Mouse (Mus musculus) CH12.LX (cell line): ENCODE measurements around the gene Abtb1. TPM values are rescaled to one million over a fixed set of nuclear protein-coding genes. Genes with fewer than 3 reads are reported as not detected.

ENCODE experiments used
- DNase-seq: peaks from one replicate; pipeline ENCODE4 v3.0.0-alpha.2; 2013; ENCODE audit errors: extremely low read depth
- H3K27ac ChIP-seq: 2 replicates; pipeline ENCODE4 v1.5.1; 2012; ENCODE audit warnings: low read depth, mild to moderate bottlenecking, control low read depth, moderate library complexity; ENCODE audit not compliant: insufficient read depth
- H3K27me3 ChIP-seq: replicated peaks from 2 replicates; pipeline ENCODE3; 2012; ENCODE audit warnings: inconsistent platforms
- H3K36me3 ChIP-seq, 2 experiments: replicated peaks in 1 of 2; 2 replicates each; pipeline versions ENCODE3 to v1.6.1; 2012; ENCODE audit warnings: inconsistent platforms in 1 of 2, low read length in 1 of 2, mild to moderate bottlenecking in 1 of 2, mixed read lengths in 1 of 2, moderate library complexity in 1 of 2; ENCODE audit not compliant: control insufficient read depth in 1 of 2, insufficient read depth in 1 of 2
- H3K4me1 ChIP-seq, 2 experiments: 2 replicates each; pipeline ENCODE4 v1.6.1; 2012; ENCODE audit warnings: inconsistent platforms in 1 of 2, moderate library complexity in 1 of 2; ENCODE audit not compliant: insufficient read depth in 2 of 2, control insufficient read depth in 1 of 2
- H3K4me2 ChIP-seq: 2 replicates; pipeline ENCODE4 v1.6.1; 2012; ENCODE audit warnings: low read depth, mild to moderate bottlenecking, control low read depth; ENCODE audit not compliant: poor library complexity, insufficient read depth, severe bottlenecking
- H3K4me3 ChIP-seq, 3 experiments: fragments of 150-350 bp in 1 of 3; sonication (generic) in 1 of 3; replicated peaks in 1 of 3; 2 replicates each; pipeline versions ENCODE3 to v1.5.1; 2011 to 2012; ENCODE audit warnings: low read depth in 2 of 3, low read length in 2 of 3, mild to moderate bottlenecking in 2 of 3, moderate library complexity in 2 of 3, control low read depth in 1 of 3, improper control_type of control experiment in 1 of 3, inconsistent platforms in 1 of 3, mixed read lengths in 1 of 3; ENCODE audit not compliant: poor library complexity in 1 of 3
- H3K79me2 ChIP-seq: replicated peaks from 2 replicates; pipeline ENCODE4 v1.6.1; 2012; ENCODE audit warnings: mild to moderate bottlenecking, moderate library complexity; ENCODE audit not compliant: control insufficient read depth, poor library complexity, insufficient read depth, severe bottlenecking; ENCODE audit errors: extremely low read depth
- H3K9ac ChIP-seq: 2 replicates; pipeline ENCODE4 v1.6.1; 2012; ENCODE audit warnings: low read depth, mild to moderate bottlenecking, control low read depth, moderate library complexity; ENCODE audit not compliant: insufficient read depth
- H3K9me3 ChIP-seq: replicated peaks from 2 replicates; pipeline ENCODE3; 2012; ENCODE audit warnings: low read length, inconsistent platforms, mixed read lengths
- BHLHE40 ChIP-seq: IDR thresholded peaks from 2 replicates; pipeline ENCODE4 v1.6.1; 2011; ENCODE audit warnings: mild to moderate bottlenecking, low read depth, low read length, improper control_type of control experiment
- CHD1 ChIP-seq: IDR thresholded peaks from 2 replicates; pipeline ENCODE4 v1.6.1; 2012; ENCODE audit warnings: low read depth, low read length, improper control_type of control experiment, inconsistent platforms
- CHD2 ChIP-seq: IDR thresholded peaks from 2 replicates; pipeline ENCODE4 v1.6.1; 2011; ENCODE audit warnings: low read length, improper control_type of control experiment
- CTCF ChIP-seq, 2 experiments: IDR thresholded peaks in 1 of 2; conservative IDR thresholded peaks in 1 of 2; 2 replicates each; pipeline ENCODE4 v1.5.1; 2011 to 2012; ENCODE audit warnings: low read depth in 2 of 2, low read length in 2 of 2, improper control_type of control experiment in 1 of 2, inconsistent platforms in 1 of 2, mild to moderate bottlenecking in 1 of 2, moderate library complexity in 1 of 2
- E2F4 ChIP-seq: IDR thresholded peaks from 2 replicates; pipeline ENCODE4 v1.6.1; 2011; ENCODE audit warnings: low read depth, low read length, improper control_type of control experiment; ENCODE audit not compliant: insufficient replicate concordance
- ELF1 ChIP-seq: IDR thresholded peaks from 2 replicates; pipeline ENCODE4 v1.6.1; 2014; ENCODE audit warnings: low read depth, mild to moderate bottlenecking, inconsistent platforms, low read length, improper control_type of control experiment
- ETS1 ChIP-seq: conservative IDR thresholded peaks from 2 replicates; pipeline ENCODE4 v1.6.1; 2012; ENCODE audit warnings: low read depth, mild to moderate bottlenecking, inconsistent platforms, low read length, improper control_type of control experiment, moderate library complexity
- HCFC1 ChIP-seq: IDR thresholded peaks from 2 replicates; pipeline ENCODE4 v1.6.1; 2012; ENCODE audit warnings: low read depth, mild to moderate bottlenecking, inconsistent platforms, low read length, improper control_type of control experiment
- IRF4 ChIP-seq: IDR thresholded peaks from 2 replicates; pipeline ENCODE4 v1.6.1; 2014; ENCODE audit warnings: low read depth, mild to moderate bottlenecking, inconsistent platforms, low read length, improper control_type of control experiment
- JUN ChIP-seq: IDR thresholded peaks from 2 replicates; pipeline ENCODE4 v1.6.1; 2011; ENCODE audit warnings: low read depth, mild to moderate bottlenecking, low read length, improper control_type of control experiment, moderate library complexity; ENCODE audit not compliant: insufficient read depth
- MAX ChIP-seq: IDR thresholded peaks from 2 replicates; pipeline ENCODE4 v1.6.1; 2011; ENCODE audit warnings: low read length, improper control_type of control experiment
- MAZ ChIP-seq: IDR thresholded peaks from 2 replicates; pipeline ENCODE4 v1.6.1; 2012; ENCODE audit warnings: low read depth, mild to moderate bottlenecking, inconsistent platforms, low read length, improper control_type of control experiment, moderate library complexity
- MXI1 ChIP-seq: IDR thresholded peaks from 2 replicates; pipeline ENCODE4 v1.6.1; 2011; ENCODE audit warnings: mild to moderate bottlenecking, low read depth, low read length, improper control_type of control experiment
- MYC ChIP-seq: IDR thresholded peaks from 2 replicates; pipeline ENCODE4 v1.6.1; 2011; ENCODE audit warnings: low read depth, mild to moderate bottlenecking, improper control_type of control experiment, low read length
- NELFE ChIP-seq: IDR thresholded peaks from 2 replicates; pipeline ENCODE4 v1.6.1; 2011; ENCODE audit warnings: low read depth, low read length, improper control_type of control experiment
- NRF1 ChIP-seq: IDR thresholded peaks from 2 replicates; pipeline ENCODE4 v1.6.1; 2014; ENCODE audit warnings: low read depth, mild to moderate bottlenecking, inconsistent platforms, low read length, improper control_type of control experiment, moderate library complexity
- PAX5 ChIP-seq: IDR thresholded peaks from 2 replicates; pipeline ENCODE4 v1.6.1; 2012; ENCODE audit warnings: low read length, inconsistent platforms, mixed read lengths
- POLR2A ChIP-seq: IDR thresholded peaks from 2 replicates; pipeline ENCODE4 v1.6.1; 2011; ENCODE audit warnings: low read depth, mild to moderate bottlenecking, improper control_type of control experiment, low read length
- POLR2AphosphoS2 ChIP-seq: IDR thresholded peaks from 2 replicates; pipeline ENCODE4 v1.6.1; 2011; ENCODE audit warnings: low read depth, low read length, improper control_type of control experiment
- RCOR1 ChIP-seq: conservative IDR thresholded peaks from 2 replicates; pipeline ENCODE4 v1.6.1; 2012; ENCODE audit warnings: low read depth, mild to moderate bottlenecking, inconsistent platforms, low read length, improper control_type of control experiment
- SIN3A ChIP-seq: IDR thresholded peaks from 2 replicates; pipeline ENCODE4 v1.6.1; 2012; ENCODE audit warnings: low read length, improper control_type of control experiment, inconsistent platforms
- SMC3 ChIP-seq: IDR thresholded peaks from 2 replicates; pipeline ENCODE4 v1.6.1; 2011; ENCODE audit warnings: low read depth, low read length, improper control_type of control experiment
- TCF12 ChIP-seq: IDR thresholded peaks from 2 replicates; pipeline ENCODE4 v1.6.1; 2014; ENCODE audit warnings: low read depth, mild to moderate bottlenecking, inconsistent platforms, low read length, improper control_type of control experiment
- UBTF ChIP-seq: IDR thresholded peaks from 2 replicates; pipeline ENCODE4 v1.6.1; 2012; ENCODE audit warnings: low read depth, mild to moderate bottlenecking, inconsistent platforms, low read length, improper control_type of control experiment, moderate library complexity
- USF1 ChIP-seq: IDR thresholded peaks from 2 replicates; pipeline ENCODE4 v1.6.1; 2014; ENCODE audit warnings: low read depth, mild to moderate bottlenecking, inconsistent platforms, low read length, improper control_type of control experiment
- ZKSCAN1 ChIP-seq: IDR thresholded peaks from 2 replicates; pipeline ENCODE4 v1.6.1; 2012; ENCODE audit warnings: low read depth, inconsistent platforms, low read length, improper control_type of control experiment, borderline replicate concordance
- ZMIZ1 ChIP-seq: IDR thresholded peaks from 2 replicates; pipeline ENCODE4 v1.6.1; 2012; ENCODE audit warnings: low read depth, mild to moderate bottlenecking, inconsistent platforms, low read length, improper control_type of control experiment
- ZNF384 ChIP-seq: IDR thresholded peaks from 2 replicates; pipeline ENCODE4 v1.6.1; 2012; ENCODE audit warnings: low read depth, low read length, improper control_type of control experiment, inconsistent platforms
- dilution Hi-C: fragments of 300-500 bp; cut with MboI; formaldehyde crosslinking; loops from 2 replicates; pipeline ENCODE4 v1.14.3; 2020; ENCODE audit warnings: low sequenced_read_pairs; ENCODE audit not compliant: extremely low pct_unique_long_range_greater_than_20kb, extremely low pct_ligation_motif_present
- in situ Hi-C: fragments of 300-500 bp; cut with MboI; formaldehyde crosslinking; loops from 3 replicates; pipeline ENCODE4 v1.14.3; 2019; ENCODE audit warnings: low sequenced_read_pairs, low pct_ligation_motif_present, low pct_unique_long_range_greater_than_20kb, mixed read lengths
- polyA plus RNA-seq: library from polyadenylated mRNA; unstranded; fragments of >175 nt; gene quantifications from 2 replicates; pipeline ENCODE4 v1.2.1, GENCODE M21; 2012; ENCODE audit warnings: low read depth; ENCODE audit not compliant: insufficient read length
- total RNA-seq, 2 experiments: library from RNA; depleted of rRNA; stranded (reverse); fragments of 300-350 nt in 1 of 2; fragments of >200 nt in 1 of 2; gene quantifications; 2 replicates each; pipeline ENCODE4 v1.2.3; 2012 to 2014

The Abtb1 gene
- total and polyA plus RNA-seq, 3 experiments = 13.0 to 20.8 (median 18.4) TPM

DNA sequence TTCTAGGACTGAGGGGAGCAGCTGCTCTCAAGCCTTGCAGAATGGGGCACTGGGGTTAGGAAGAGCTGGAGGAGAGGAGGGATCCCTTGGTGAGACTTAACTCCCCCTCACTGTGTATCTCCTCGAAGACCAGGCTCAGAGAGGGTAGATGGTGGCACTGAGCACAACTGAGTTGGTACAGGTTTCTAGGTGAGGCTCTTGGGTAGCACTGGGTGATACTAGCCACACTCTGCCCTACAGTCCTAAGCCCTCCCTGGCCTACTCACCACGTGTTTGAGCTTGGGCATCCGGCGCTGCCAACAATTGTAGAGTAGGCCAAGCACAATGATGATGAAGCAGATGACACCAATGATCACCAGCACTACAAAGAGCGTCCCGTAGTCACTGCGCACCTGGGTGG is 1.5 kb upstream of the Abtb1 start:
- TF ChIP-seq ELF1 (no peak), USF1 (no peak), NRF1 (no peak), BHLHE40 (no peak), ETS1 (no peak), CTCF (conservative IDR thresholded peaks at IDR 0.05 in 1 of 2, IDR thresholded peaks at IDR 0.05 in 1 of 2; ENCODE audit: low read depth in 2 of 2, low read length in 2 of 2) (no peak), MAZ (no peak), NELFE (no peak), POLR2AphosphoS2 (no peak), TCF12 (no peak), MXI1 (no peak), E2F4 (no peak), MAX (no peak), UBTF (no peak)
- TF ChIP-seq, all 38 proteins: peak for 0
- Histone ChIP-seq H3K27me3 (peaks cover 3% of the 10 kb centered on the region), H3K79me2 (peaks cover 2% of the 10 kb centered on the region; the same call in 1 of the 2 replicates), H3K4me3 (no peak overlapping the region), H3K9me3 (no peaks in the 10 kb centered on the region), H3K27ac (no peak overlapping the region), H3K4me1 (peaks cover 15 to 29% of the 10 kb centered on the region in 2 experiments), H3K36me3 (peaks cover 15 to 20% of the 10 kb centered on the region in 2 experiments), H3K4me2 (no peak overlapping the region), H3K9ac (no peak overlapping the region)
- dilution Hi-C loops = no loop called here
- in situ Hi-C loops = no loop called here
- no peak for DNase-seq

GRCm38 (mm10) chr6:88842731-88843151 is 957 bp upstream of the Abtb1 start:
- no peak for DNase-seq

GRCm38 (mm10) chr6:88841514-88841780 is 337 bp downstream of the Abtb1 start:
- H3K27ac ChIP-seq = peak overlapping the region; percentile 33
- H3K4me3 ChIP-seq = peak overlapping the region; percentile 90 to 97 (median 92)
- dilution Hi-C loops = no loop called here
- H3K9ac ChIP-seq = peak overlapping the region; percentile 74
- peak overlapping the region; percentile 90 for H3K4me2 ChIP-seq
- in situ Hi-C loops = no loop called here
- no peaks in the 10 kb centered on the region for H3K9me3 ChIP-seq
- H3K36me3 ChIP-seq = peaks cover 22 to 38% of the 10 kb centered on the region in 2 experiments
- H3K79me2 ChIP-seq = peaks cover 2% of the 10 kb centered on the region; the same call in 1 of the 2 replicates
- peaks cover 15 to 29% of the 10 kb centered on the region in 2 experiments for H3K4me1 ChIP-seq
- H3K27me3 ChIP-seq = peaks cover 3% of the 10 kb centered on the region
- no peak for DNase-seq
- no peak for TF ChIP-seq CHD2
- TF ChIP-seq MAX = no peak
- TF ChIP-seq MXI1 = no peak
- TF ChIP-seq ETS1 = no peak
- no peak for TF ChIP-seq POLR2A
- no peak for TF ChIP-seq CHD1
- no peak for TF ChIP-seq HCFC1
- TF ChIP-seq PAX5 = no peak
- no peak for TF ChIP-seq JUN
- no peak for TF ChIP-seq ZMIZ1
- no peak for TF ChIP-seq MYC
- TF ChIP-seq ELF1 = no peak
- TF ChIP-seq SIN3A = no peak
- TF ChIP-seq ZNF384 = no peak
- TF ChIP-seq SMC3 = no peak
- no peak for TF ChIP-seq RCOR1
- no peak for TF ChIP-seq IRF4
- TF ChIP-seq ZKSCAN1 = no peak

More at GRCm38 (mm10) chr6:88842731-88843151, 957 bp upstream of the Abtb1 start:
- Histone ChIP-seq H3K9me3 (no peaks in the 10 kb centered on the region), H3K4me3 (peak overlapping the region; percentile 63 to 90 (median 65)), H3K9ac (peak overlapping the region; percentile 53), H3K79me2 (peaks cover 2% of the 10 kb centered on the region; the same call in 1 of the 2 replicates), H3K27ac (no peak overlapping the region), H3K4me1 (peaks cover 15 to 29% of the 10 kb centered on the region in 2 experiments), H3K36me3 (peaks cover 20 to 25% of the 10 kb centered on the region in 2 experiments), H3K27me3 (peaks cover 3% of the 10 kb centered on the region), H3K4me2 (peak overlapping the region; percentile 59)
- in situ Hi-C loops (no loop called here), dilution Hi-C loops (no loop called here)
- no peak for TF ChIP-seq SIN3A
- 0 out of 2 replicates have a peak, but pooled peaks have one; percentile 14 for TF ChIP-seq TCF12
